Mouse (Mus musculus) neural tube, embryonic 14.5 days (tissue): Measurements from ENCODE around the gene Ppp2r3c. TPM values are rescaled to one million over a fixed set of nuclear protein-coding genes. Genes with fewer than 3 reads are reported as not detected.

Experiments used
- ATAC-seq: fragments of 200-750 bp; cut with Nextera tagmentation; 2 replicates; pipeline ENCODE4 v1.8.0; 2017; ENCODE audit warnings: low read depth, mild to moderate bottlenecking, moderate TSS enrichment, moderate library complexity
- H3K27ac ChIP-seq: fragments of 300-500 bp; sonication (generic); 2 replicates; pipeline ENCODE4 v1.5.1; 2014; ENCODE audit warnings: low read depth, mild to moderate bottlenecking, control low read depth, low read length, moderate library complexity, mixed read lengths
- H3K27me3 ChIP-seq: fragments of 300-500 bp; sonication (generic); 2 replicates; pipeline ENCODE4 v1.6.1; 2014; ENCODE audit warnings: low read length; ENCODE audit not compliant: control insufficient read depth, insufficient read depth
- H3K36me3 ChIP-seq: fragments of 300-500 bp; sonication (generic); 2 replicates; pipeline ENCODE4 v1.6.1; 2014; ENCODE audit warnings: low read length, mixed read lengths; ENCODE audit not compliant: control insufficient read depth, insufficient read depth
- H3K4me1 ChIP-seq: fragments of 300-500 bp; sonication (generic); 2 replicates; pipeline ENCODE4 v1.6.1; 2014; ENCODE audit warnings: low read length; ENCODE audit not compliant: control insufficient read depth, insufficient read depth
- H3K4me2 ChIP-seq: fragments of 300-500 bp; sonication (generic); 2 replicates; pipeline ENCODE4 v1.6.1; 2014; ENCODE audit warnings: mild to moderate bottlenecking, low read depth, low read length, control low read depth
- H3K4me3 ChIP-seq: fragments of 300-500 bp; sonication (generic); 2 replicates; pipeline ENCODE4 v1.5.1; 2014; ENCODE audit warnings: low read depth, low read length, control low read depth, mixed read lengths
- H3K9ac ChIP-seq: fragments of 300-500 bp; sonication (generic); replicated peaks from 2 replicates; pipeline ENCODE4 v1.6.1; 2014; ENCODE audit warnings: low read depth, mild to moderate bottlenecking, control low read depth, low read length, mixed read lengths
- H3K9me3 ChIP-seq: fragments of 300-500 bp; sonication (generic); 2 replicates; pipeline ENCODE4 v1.6.1; 2016; ENCODE audit warnings: low read length; ENCODE audit not compliant: control insufficient read depth
- WGBS: fragments of 180-500 bp; shearing (Covaris S2); extraction: QIAGEN DNeasy Blood & Tissue Kit; methylation state at CpG from one replicate; pipeline ENCODE4 v1.1.7; 2014; 5-methylcytosine and 5-hydroxymethylcytosine counted together
- polyA plus RNA-seq: library from polyadenylated mRNA; unstranded; fragments of >200 nt; fragmentation: Nextera tagmentation; extraction: Ambion mirVana; gene quantifications from 2 replicates; pipeline ENCODE4 v1.2.1, GENCODE M21; 2014

Gene Ppp2r3c
- polyA plus RNA-seq, 1 experiment from 2014 or later: 27.8 TPM

- H3K9me3 ChIP-seq: no peaks in the 10 kb centered on the region
- ATAC-seq: no peak
- H3K27ac ChIP-seq: no peak overlapping the region
- H3K4me2 ChIP-seq: no peak overlapping the region
- H3K4me3 ChIP-seq: no peak overlapping the region
- no peaks in the 10 kb centered on the region for H3K4me1 ChIP-seq
- 79% methylated on average over 18 of the region's 18 CpGs for WGBS
- H3K9ac ChIP-seq: no peak overlapping the region
- H3K36me3 ChIP-seq: no peaks in the 10 kb centered on the region
- H3K27me3 ChIP-seq: no peaks in the 10 kb centered on the region
Observed at GRCm38 (mm10) chr12:55321642-55322291, 19.0 kb upstream of the Ppp2r3c start.

GRCm38 (mm10) chr12:55315192-55315591 lies 12.4 kb upstream of the Ppp2r3c start:
- H3K27ac ChIP-seq: no peak overlapping the region
- no peak overlapping the region for H3K9ac ChIP-seq
- WGBS: 56% methylated on average over 5 of the region's 5 CpGs
- H3K4me2 ChIP-seq: no peak overlapping the region
- no peak overlapping the region for H3K4me3 ChIP-seq
- no peaks in the 10 kb centered on the region for H3K27me3 ChIP-seq
- no peaks in the 10 kb centered on the region for H3K36me3 ChIP-seq
- no peaks in the 10 kb centered on the region for H3K9me3 ChIP-seq
- peak; percentile 38; the same call in 1 of the 2 replicates for ATAC-seq
- H3K4me1 ChIP-seq: no peaks in the 10 kb centered on the region

- no peaks in the 10 kb centered on the region for H3K9me3 ChIP-seq
- H3K9ac ChIP-seq: no peak overlapping the region
- no peak overlapping the region for H3K27ac ChIP-seq
- no peaks in the 10 kb centered on the region for H3K36me3 ChIP-seq
- no peaks in the 10 kb centered on the region for H3K4me1 ChIP-seq
- no peaks in the 10 kb centered on the region for H3K27me3 ChIP-seq
- H3K4me3 ChIP-seq: no peak overlapping the region
- WGBS: 83% methylated on average over 5 of the region's 5 CpGs
- no peak overlapping the region for H3K4me2 ChIP-seq
- ATAC-seq: no peak
Observed at GRCm38 (mm10) chr12:55313901-55314300, 11.1 kb upstream of the Ppp2r3c start.

- no peaks in the 10 kb centered on the region for H3K4me1 ChIP-seq
- no peak for ATAC-seq
- no peaks in the 10 kb centered on the region for H3K36me3 ChIP-seq
- no peaks in the 10 kb centered on the region for H3K9me3 ChIP-seq
- H3K9ac ChIP-seq: no peak overlapping the region
- no peak overlapping the region for H3K4me3 ChIP-seq
- H3K4me2 ChIP-seq: no peak overlapping the region
- H3K27ac ChIP-seq: no peak overlapping the region
- no peaks in the 10 kb centered on the region for H3K27me3 ChIP-seq
- WGBS: 85% methylated on average over 7 of the region's 7 CpGs
Observed at GRCm38 (mm10) chr12:55311841-55312240, 9.0 kb upstream of the Ppp2r3c start.

GRCm38 (mm10) chr12:55309501-55309900 lies 6.7 kb upstream of the Ppp2r3c start:
- Histone ChIP-seq H3K4me1 (no peaks in the 10 kb centered on the region), H3K27ac (no peak overlapping the region), H3K4me3 (no peak overlapping the region), H3K36me3 (no peaks in the 10 kb centered on the region), H3K4me2 (no peak overlapping the region), H3K9me3 (no peaks in the 10 kb centered on the region), H3K27me3 (no peaks in the 10 kb centered on the region), H3K9ac (no peak overlapping the region)
- ATAC-seq: no peak
- 80% methylated on average over 8 of the region's 8 CpGs for WGBS

GRCm38 (mm10) chr12:55308731-55309130 lies 5.9 kb upstream of the Ppp2r3c start:
- 97% methylated on average over 9 of the region's 9 CpGs for WGBS
- no peak overlapping the region for H3K9ac ChIP-seq
- no peak overlapping the region for H3K27ac ChIP-seq
- no peaks in the 10 kb centered on the region for H3K36me3 ChIP-seq
- no peak for ATAC-seq
- H3K27me3 ChIP-seq: no peaks in the 10 kb centered on the region
- H3K9me3 ChIP-seq: no peaks in the 10 kb centered on the region
- no peak overlapping the region for H3K4me3 ChIP-seq
- H3K4me2 ChIP-seq: no peak overlapping the region
- peaks cover 3% of the 10 kb centered on the region for H3K4me1 ChIP-seq

- Histone ChIP-seq H3K27me3 (no peaks in the 10 kb centered on the region), H3K4me1 (peaks cover 7% of the 10 kb centered on the region), H3K27ac (no peak overlapping the region), H3K4me3 (no peak overlapping the region), H3K4me2 (no peak overlapping the region), H3K36me3 (no peaks in the 10 kb centered on the region), H3K9ac (no peak overlapping the region), H3K9me3 (no peaks in the 10 kb centered on the region)
- WGBS: 78% methylated on average over 6 of the region's 6 CpGs
- no peak for ATAC-seq
Observed at GRCm38 (mm10) chr12:55307566-55307965, 4.8 kb upstream of the Ppp2r3c start.

- no peak overlapping the region for H3K4me3 ChIP-seq
- 96% methylated on average over 4 of the region's 4 CpGs for whole genome bisulfite sequencing
Observed at GRCm38 (mm10) chr12:55306371-55306770, 3.6 kb upstream of the Ppp2r3c start.

GRCm38 (mm10) chr12:55301472-55302300 lies 1.1 kb downstream of the Ppp2r3c start:
- Histone ChIP-seq H3K36me3 (peaks cover 18% of the 10 kb centered on the region), H3K4me1 (peaks cover 22% of the 10 kb centered on the region), H3K9me3 (no peaks in the 10 kb centered on the region), H3K27ac (peak overlapping the region; percentile 77), H3K4me3 (peak overlapping the region; percentile 53), H3K27me3 (no peaks in the 10 kb centered on the region), H3K9ac (peak overlapping the region; percentile 71), H3K4me2 (peak overlapping the region; percentile 62)
- 45% methylated on average over 11 of the region's 11 CpGs for WGBS
- no peak for ATAC-seq

More at GRCm38 (mm10) chr12:55306371-55306770, 3.6 kb upstream of the Ppp2r3c start:
- H3K36me3 ChIP-seq: no peaks in the 10 kb centered on the region
- peaks cover 12% of the 10 kb centered on the region for H3K4me1 ChIP-seq
- no peak overlapping the region for H3K9ac ChIP-seq
- no peak overlapping the region for H3K27ac ChIP-seq
- no peak for ATAC-seq
- H3K27me3 ChIP-seq: no peaks in the 10 kb centered on the region
- no peaks in the 10 kb centered on the region for H3K9me3 ChIP-seq
- H3K4me2 ChIP-seq: no peak overlapping the region
